Mouse (Mus musculus): Measurements from ENCODE around the gene Prep. TPM values are rescaled to one million over a fixed set of nuclear protein-coding genes. Genes with fewer than 3 reads are reported as not detected.

The Prep gene
- polyA plus RNA-seq, 1 experiment from 2014 or later: 30.5 TPM

- peaks cover 52% of the 10 kb centered on the region for H3K36me3 ChIP-seq
- 92% methylated on average over 2 of the region's 2 CpGs for WGBS
Observed at GRCm38 (mm10) chr10:45107313-45107712, 40.3 kb downstream of the Prep start.

GRCm38 (mm10) chr10:45109041-45109440 is 42.0 kb downstream of the Prep start:
- Histone ChIP-seq H3K27ac (no peak overlapping the region), H3K27me3 (ENCODE audit: insufficient read depth, poor library complexity, severe bottlenecking) (no peaks in the 10 kb centered on the region), H3K4me3 (no peak overlapping the region), H3K4me1 (peaks cover 4% of the 10 kb centered on the region), H3K36me3 (peaks cover 61% of the 10 kb centered on the region), H3K9me3 (no peaks in the 10 kb centered on the region)
- no peak for DNase-seq (ENCODE audit: low spot score)
- WGBS: 94% methylated on average over 8 of the region's 8 CpGs

More at GRCm38 (mm10) chr10:45107313-45107712, 40.3 kb downstream of the Prep start:
- Histone ChIP-seq H3K4me1 (peaks cover 7% of the 10 kb centered on the region), H3K4me3 (no peak overlapping the region), H3K27me3 (ENCODE audit: insufficient read depth, poor library complexity, severe bottlenecking) (no peaks in the 10 kb centered on the region), H3K27ac (no peak overlapping the region), H3K9me3 (no peaks in the 10 kb centered on the region)
- no peak for DNase-seq (ENCODE audit: low spot score)

GRCm38 (mm10) chr10:45109974-45110373 is 43.0 kb downstream of the Prep start:
- no peaks in the 10 kb centered on the region for H3K9me3 ChIP-seq
- H3K4me3 ChIP-seq: no peak overlapping the region
- H3K4me1 ChIP-seq: no peaks in the 10 kb centered on the region
- H3K36me3 ChIP-seq: peaks cover 68% of the 10 kb centered on the region
- WGBS: 82% methylated on average over 6 of the region's 6 CpGs
- H3K27me3 ChIP-seq (ENCODE audit: insufficient read depth, poor library complexity, severe bottlenecking): no peaks in the 10 kb centered on the region
- DNase-seq (ENCODE audit: low spot score): no peak
- H3K27ac ChIP-seq: no peak overlapping the region

- DNase-seq (ENCODE audit: low spot score): no peak
- Histone ChIP-seq H3K27me3 (ENCODE audit: insufficient read depth, poor library complexity, severe bottlenecking) (no peaks in the 10 kb centered on the region), H3K4me1 (peaks cover 5% of the 10 kb centered on the region; the same call in 1 of the 2 replicates), H3K27ac (no peak overlapping the region), H3K4me3 (no peak overlapping the region), H3K36me3 (peaks cover 78% of the 10 kb centered on the region), H3K9me3 (no peaks in the 10 kb centered on the region)
- WGBS: 72% methylated on average over 11 of the region's 11 CpGs
Observed at GRCm38 (mm10) chr10:45112927-45113326, 45.9 kb downstream of the Prep start.

GRCm38 (mm10) chr10:45114462-45114861 is 47.5 kb downstream of the Prep start:
- 76% methylated on average over 4 of the region's 4 CpGs for WGBS
- peaks cover 5% of the 10 kb centered on the region; the same call in 1 of the 2 replicates for H3K4me1 ChIP-seq
- H3K27ac ChIP-seq: no peak overlapping the region
- no peaks in the 10 kb centered on the region for H3K27me3 ChIP-seq (ENCODE audit: insufficient read depth, poor library complexity, severe bottlenecking)
- no peak for DNase-seq (ENCODE audit: low spot score)
- no peak overlapping the region for H3K4me3 ChIP-seq
- peaks cover 76% of the 10 kb centered on the region for H3K36me3 ChIP-seq
- no peaks in the 10 kb centered on the region for H3K9me3 ChIP-seq

GRCm38 (mm10) chr10:45116832-45117231 is 49.8 kb downstream of the Prep start:
- peaks cover 5% of the 10 kb centered on the region; the same call in 1 of the 2 replicates for H3K4me1 ChIP-seq
- peaks cover 81% of the 10 kb centered on the region for H3K36me3 ChIP-seq
- H3K27ac ChIP-seq: peak overlapping the region; percentile 56; the same call in 1 of the 2 replicates
- no peaks in the 10 kb centered on the region for H3K9me3 ChIP-seq
- 89% methylated on average over 5 of the region's 5 CpGs for WGBS
- no peak for DNase-seq (ENCODE audit: low spot score)
- H3K27me3 ChIP-seq (ENCODE audit: insufficient read depth, poor library complexity, severe bottlenecking): no peaks in the 10 kb centered on the region
- no peak overlapping the region for H3K4me3 ChIP-seq

GRCm38 (mm10) chr10:45118389-45118788 is 51.4 kb downstream of the Prep start:
- Histone ChIP-seq H3K36me3 (peaks cover 81% of the 10 kb centered on the region), H3K27me3 (ENCODE audit: insufficient read depth, poor library complexity, severe bottlenecking) (no peaks in the 10 kb centered on the region), H3K4me3 (no peak overlapping the region), H3K9me3 (no peaks in the 10 kb centered on the region), H3K27ac (no peak overlapping the region), H3K4me1 (peaks cover 18% of the 10 kb centered on the region; the same call in 1 of the 2 replicates)
- DNase-seq (ENCODE audit: low spot score): no peak
- 88% methylated on average over 8 of the region's 8 CpGs for WGBS

GRCm38 (mm10) chr10:45121637-45122036 is 54.6 kb downstream of the Prep start:
- H3K9me3 ChIP-seq: no peaks in the 10 kb centered on the region
- DNase-seq (ENCODE audit: low spot score): no peak
- no peak overlapping the region for H3K27ac ChIP-seq
- H3K27me3 ChIP-seq (ENCODE audit: insufficient read depth, poor library complexity, severe bottlenecking): no peaks in the 10 kb centered on the region
- 94% methylated on average over 3 of the region's 3 CpGs for WGBS
- peaks cover 19% of the 10 kb centered on the region; the same call in 1 of the 2 replicates for H3K4me1 ChIP-seq
- H3K36me3 ChIP-seq: peaks cover 80% of the 10 kb centered on the region
- no peak overlapping the region for H3K4me3 ChIP-seq

- WGBS: 53% methylated on average over 5 of the region's 5 CpGs
- Histone ChIP-seq H3K27me3 (ENCODE audit: insufficient read depth, poor library complexity, severe bottlenecking) (no peaks in the 10 kb centered on the region), H3K36me3 (peaks cover 80% of the 10 kb centered on the region), H3K4me3 (no peak overlapping the region), H3K9me3 (no peaks in the 10 kb centered on the region), H3K27ac (peak overlapping the region; percentile 86), H3K4me1 (peaks cover 14% of the 10 kb centered on the region; the same call in 1 of the 2 replicates)
- no peak for DNase-seq (ENCODE audit: low spot score)
Observed at GRCm38 (mm10) chr10:45122476-45122875, 55.5 kb downstream of the Prep start.

- Histone ChIP-seq H3K4me3 (no peak overlapping the region), H3K27me3 (ENCODE audit: insufficient read depth, poor library complexity, severe bottlenecking) (no peaks in the 10 kb centered on the region), H3K36me3 (peaks cover 81% of the 10 kb centered on the region), H3K27ac (peak overlapping the region; percentile 86), H3K9me3 (no peaks in the 10 kb centered on the region), H3K4me1 (peaks cover 14% of the 10 kb centered on the region; the same call in 1 of the 2 replicates)
- 47% methylated on average over 6 of the region's 6 CpGs for WGBS
- no peak for DNase-seq (ENCODE audit: low spot score)
Observed at GRCm38 (mm10) chr10:45123011-45123410, 56.0 kb downstream of the Prep start.

GRCm38 (mm10) chr10:45129105-45129504 is 62.1 kb downstream of the Prep start:
- peaks cover 23% of the 10 kb centered on the region for H3K4me1 ChIP-seq
- H3K9me3 ChIP-seq: no peaks in the 10 kb centered on the region
- DNase-seq (ENCODE audit: low spot score): no peak
- H3K36me3 ChIP-seq: peaks cover 44% of the 10 kb centered on the region
- peak overlapping the region; percentile 56; the same call in 1 of the 2 replicates for H3K27ac ChIP-seq
- no peak overlapping the region for H3K4me3 ChIP-seq
- no peaks in the 10 kb centered on the region for H3K27me3 ChIP-seq (ENCODE audit: insufficient read depth, poor library complexity, severe bottlenecking)
- 76% methylated on average over 11 of the region's 11 CpGs for WGBS

- Histone ChIP-seq H3K36me3 (peaks cover 49% of the 10 kb centered on the region), H3K9me3 (no peaks in the 10 kb centered on the region), H3K4me3 (no peak overlapping the region), H3K27ac (peak overlapping the region; percentile 64; the same call in 1 of the 2 replicates), H3K4me1 (peaks cover 24% of the 10 kb centered on the region), H3K27me3 (ENCODE audit: insufficient read depth, poor library complexity, severe bottlenecking) (no peaks in the 10 kb centered on the region)
- WGBS: 28% methylated on average over 6 of the region's 6 CpGs
- DNase-seq (ENCODE audit: low spot score): no peak
Observed at GRCm38 (mm10) chr10:45130004-45130403, 63.0 kb downstream of the Prep start.

- Histone ChIP-seq H3K27me3 (ENCODE audit: insufficient read depth, poor library complexity, severe bottlenecking) (no peaks in the 10 kb centered on the region), H3K27ac (no peak overlapping the region), H3K36me3 (peaks cover 44% of the 10 kb centered on the region), H3K4me1 (peaks cover 40% of the 10 kb centered on the region), H3K9me3 (no peaks in the 10 kb centered on the region), H3K4me3 (no peak overlapping the region)
- WGBS: 74% methylated on average over 4 of the region's 4 CpGs
- no peak for DNase-seq (ENCODE audit: low spot score)
Observed at GRCm38 (mm10) chr10:45132371-45132770, 65.4 kb downstream of the Prep start.

- Histone ChIP-seq H3K4me1 (peaks cover 42% of the 10 kb centered on the region; the same call in 1 of the 2 replicates), H3K27me3 (ENCODE audit: insufficient read depth, poor library complexity, severe bottlenecking) (no peaks in the 10 kb centered on the region), H3K9me3 (no peaks in the 10 kb centered on the region), H3K36me3 (peaks cover 35% of the 10 kb centered on the region), H3K4me3 (no peak overlapping the region), H3K27ac (peak overlapping the region; percentile 26)
- 87% methylated on average over 7 of the region's 7 CpGs for WGBS
- DNase-seq (ENCODE audit: low spot score): no peak
Observed at GRCm38 (mm10) chr10:45136806-45137205, 69.8 kb downstream of the Prep start.

Data from heart, embryonic 10.5 days (tissue).